Mouse (Mus musculus): ENCODE results near the gene Yif1a.

DNA sequence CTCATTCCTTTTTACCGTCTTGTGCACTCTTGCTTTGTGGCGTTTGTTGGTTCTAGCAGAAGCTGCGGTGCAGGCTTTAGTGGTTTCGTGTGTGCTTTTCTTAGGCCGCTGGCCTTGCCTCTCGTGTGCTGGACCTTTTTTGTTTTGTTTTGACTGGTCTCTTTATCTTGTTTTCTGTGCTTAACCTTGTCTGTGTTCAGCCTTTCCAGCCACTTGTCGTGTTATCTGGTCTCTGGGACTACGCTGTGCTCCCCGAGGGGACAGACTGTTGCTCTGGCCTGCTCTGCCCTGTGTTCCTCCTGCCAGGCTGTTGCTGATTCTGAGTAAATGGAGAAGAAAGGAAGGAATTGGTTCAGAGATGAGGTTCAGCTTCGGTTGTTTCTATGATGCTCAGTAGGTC lies 34.2 kb downstream of the Yif1a start:
- TF ChIP-seq CTCF (IDR thresholded peaks at IDR 0.05; ENCODE audit: control insufficient read depth, insufficient read depth, insufficient read length), result no peak
- no peak for TF ChIP-seq USF1 (IDR thresholded peaks at IDR 0.05; ENCODE audit: low read depth)
- no peak for TF ChIP-seq MAX (IDR thresholded peaks at IDR 0.05)
- TF ChIP-seq CEBPB (IDR thresholded peaks at IDR 0.05; ENCODE audit: low read depth), result no peak
- TF ChIP-seq MYOD1 (IDR thresholded peaks at IDR 0.05; ENCODE audit: control insufficient read depth, insufficient read length, low read depth), result no peak
- no peak for TF ChIP-seq FOSL1 (IDR thresholded peaks at IDR 0.05; ENCODE audit: insufficient read depth, low read length, poor library complexity, severe bottlenecking)

All from C2C12 (cell line).